Mouse (Mus musculus): Measurements from ENCODE around the gene Ifitm5. TPM values are rescaled to one million over a fixed set of nuclear protein-coding genes. Genes with fewer than 3 reads are reported as not detected.

Ifitm5 gene
- 4.2 and 5.8 TPM in 2 replicates for polyA plus RNA-seq (2015; fragmentation: Nextera tagmentation; extraction: Ambion mirVana)

GRCm38 (mm10) chr7:140949824-140950530 is at the start of gene Ifitm5:
Gene Ifitm5, minus strand, starts transcription at chr7:140950291.
- no peaks in the 10 kb centered on the region for H3K27me3 ChIP-seq (ENCODE audit: insufficient read depth, low read length)
- H3K27ac ChIP-seq (ENCODE audit: low read length): peak within 1 kb of the TSS; percentile 61
- H3K9me3 ChIP-seq (ENCODE audit: low read length): no peaks in the 10 kb centered on the region
- H3K4me1 ChIP-seq (ENCODE audit: insufficient read depth, low read length): peaks cover 37% of the 10 kb centered on the region
- 53% methylated on average over 16 of the region's 16 CpGs for WGBS
- ATAC-seq (ENCODE audit: low FRiP score, low TSS enrichment): no peak
- no peak within 1 kb of the TSS for H3K4me3 ChIP-seq (ENCODE audit: low read length)
- H3K36me3 ChIP-seq (ENCODE audit: insufficient read depth, low read length): peaks cover 34% of the 10 kb centered on the region
- 0 out of 2 replicates have a peak within 1 kb of the TSS, but pooled peaks have one; percentile 28 for H3K9ac ChIP-seq (replicated peaks; ENCODE audit: low read length)
- H3K4me2 ChIP-seq (replicated peaks; ENCODE audit: low read depth, low read length): peak within 1 kb of the TSS; percentile 14; the same call in 1 of the 2 replicates

- no peaks in the 10 kb centered on the region for H3K36me3 ChIP-seq (ENCODE audit: insufficient read depth, low read length)
- no peaks in the 10 kb centered on the region for H3K27me3 ChIP-seq (ENCODE audit: insufficient read depth, low read length)
- no peak overlapping the region for H3K9ac ChIP-seq (replicated peaks; ENCODE audit: low read length)
- no peaks in the 10 kb centered on the region for H3K4me1 ChIP-seq (ENCODE audit: insufficient read depth, low read length)
- H3K4me3 ChIP-seq (ENCODE audit: low read length): no peak overlapping the region
- H3K9me3 ChIP-seq (ENCODE audit: low read length): no peaks in the 10 kb centered on the region
- no peak for ATAC-seq (ENCODE audit: low FRiP score, low TSS enrichment)
- no peak overlapping the region for H3K27ac ChIP-seq (ENCODE audit: low read length)
- WGBS: 86% methylated on average over 11 of the region's 11 CpGs
- H3K4me2 ChIP-seq (replicated peaks; ENCODE audit: low read depth, low read length): no peak overlapping the region
Observed at GRCm38 (mm10) chr7:140998853-140999700, 49.0 kb upstream of the Ifitm5 start.

DNA sequence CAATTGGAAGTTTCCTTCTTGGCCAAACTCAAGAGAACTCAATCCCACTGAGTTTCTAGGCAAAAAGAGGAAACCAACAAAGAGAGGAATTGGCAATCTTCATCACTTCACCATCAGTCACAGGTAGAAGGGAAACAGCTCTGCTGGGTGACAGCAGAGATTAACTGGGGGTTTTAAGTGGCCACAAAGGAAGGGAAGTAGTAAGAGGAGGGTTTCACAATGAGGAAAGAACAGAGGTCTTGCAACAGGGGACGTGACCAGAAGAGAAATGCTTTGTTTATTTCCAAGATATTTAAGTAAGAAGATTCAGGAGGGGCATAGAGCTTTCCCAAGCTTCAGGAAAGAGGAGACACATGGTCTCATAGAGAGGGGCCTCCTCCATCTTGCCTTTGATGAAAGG is 47.7 kb upstream of the Ifitm5 start:
- H3K27ac ChIP-seq (ENCODE audit: low read length): no peak overlapping the region
- no peak overlapping the region for H3K9ac ChIP-seq (replicated peaks; ENCODE audit: low read length)
- H3K4me2 ChIP-seq (replicated peaks; ENCODE audit: low read depth, low read length): no peak overlapping the region
- no peaks in the 10 kb centered on the region for H3K4me1 ChIP-seq (ENCODE audit: insufficient read depth, low read length)
- no peaks in the 10 kb centered on the region for H3K27me3 ChIP-seq (ENCODE audit: insufficient read depth, low read length)
- WGBS: 58% methylated on average over 1 of the region's 1 CpGs
- H3K36me3 ChIP-seq (ENCODE audit: insufficient read depth, low read length): no peaks in the 10 kb centered on the region
- no peaks in the 10 kb centered on the region for H3K9me3 ChIP-seq (ENCODE audit: low read length)
- no peak for ATAC-seq (ENCODE audit: low FRiP score, low TSS enrichment)
- no peak overlapping the region for H3K4me3 ChIP-seq (ENCODE audit: low read length)

DNA sequence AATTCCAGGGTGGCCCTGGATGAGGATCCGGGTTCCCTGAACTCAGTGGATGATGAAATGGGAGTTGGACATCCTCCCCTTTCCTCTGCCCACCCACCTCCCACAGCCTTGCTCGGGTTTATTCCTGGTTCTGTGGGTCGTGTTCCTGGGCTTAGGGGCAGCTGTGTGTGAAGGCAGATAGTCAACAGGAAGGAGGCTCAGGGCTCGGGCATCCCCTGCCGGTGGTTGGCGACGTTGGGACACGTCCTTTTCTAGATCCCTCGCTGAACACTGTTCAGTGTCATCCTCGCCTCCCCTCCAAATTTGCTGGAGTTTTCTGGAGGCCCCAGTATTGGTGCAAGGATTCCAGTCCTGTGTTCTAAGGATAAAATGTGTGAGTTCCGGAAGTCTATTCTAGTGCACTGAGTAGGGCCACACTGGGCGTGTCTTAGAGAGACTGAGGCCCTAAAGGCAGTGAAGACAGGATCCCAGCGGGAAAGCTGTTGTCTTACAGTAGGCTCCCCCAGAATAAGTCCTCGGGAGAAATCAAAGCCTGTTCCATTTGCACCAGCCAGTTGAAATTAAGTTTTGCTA is 41.1 kb upstream of the Ifitm5 start:
- Histone ChIP-seq H3K27ac (ENCODE audit: low read length) (no peak overlapping the region), H3K4me3 (ENCODE audit: low read length) (no peak overlapping the region), H3K4me2 (replicated peaks; ENCODE audit: low read depth, low read length) (no peak overlapping the region), H3K9ac (replicated peaks; ENCODE audit: low read length) (no peak overlapping the region), H3K36me3 (ENCODE audit: insufficient read depth, low read length) (no peaks in the 10 kb centered on the region), H3K27me3 (ENCODE audit: insufficient read depth, low read length) (no peaks in the 10 kb centered on the region), H3K9me3 (ENCODE audit: low read length) (no peaks in the 10 kb centered on the region), H3K4me1 (ENCODE audit: insufficient read depth, low read length) (no peaks in the 10 kb centered on the region)
- no peak for ATAC-seq (ENCODE audit: low FRiP score, low TSS enrichment)
- 77% methylated on average over 14 of the region's 14 CpGs for WGBS

DNA sequence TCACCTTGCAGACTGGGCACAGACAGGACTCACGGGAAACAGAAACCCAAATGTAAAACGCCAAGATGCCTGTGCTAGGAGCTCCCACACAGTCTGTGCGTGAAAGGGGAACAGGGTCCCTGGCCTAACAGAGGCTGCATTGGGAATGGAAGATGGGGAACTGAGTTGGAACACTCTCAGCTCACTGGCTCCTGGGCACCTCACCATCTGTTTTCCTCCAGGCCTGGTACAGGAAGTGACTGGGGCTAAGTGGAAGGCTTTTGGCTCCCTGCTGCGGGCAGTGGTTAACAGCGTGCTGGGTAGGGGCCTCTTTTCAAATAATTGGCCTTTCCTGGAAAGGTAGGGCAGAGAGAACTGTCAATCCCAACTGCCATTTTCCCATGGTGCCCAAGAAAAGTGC is 40.5 kb upstream of the Ifitm5 start:
- WGBS: 66% methylated on average over 5 of the region's 5 CpGs
- H3K4me3 ChIP-seq (ENCODE audit: low read length): no peak overlapping the region
- no peak for ATAC-seq (ENCODE audit: low FRiP score, low TSS enrichment)
- H3K9ac ChIP-seq (replicated peaks; ENCODE audit: low read length): no peak overlapping the region
- H3K36me3 ChIP-seq (ENCODE audit: insufficient read depth, low read length): no peaks in the 10 kb centered on the region
- H3K9me3 ChIP-seq (ENCODE audit: low read length): 0 out of 2 replicates have a peak, but pooled peaks cover 3% of the 10 kb centered on the region
- no peaks in the 10 kb centered on the region for H3K27me3 ChIP-seq (ENCODE audit: insufficient read depth, low read length)
- no peak overlapping the region for H3K27ac ChIP-seq (ENCODE audit: low read length)
- no peak overlapping the region for H3K4me2 ChIP-seq (replicated peaks; ENCODE audit: low read depth, low read length)
- no peaks in the 10 kb centered on the region for H3K4me1 ChIP-seq (ENCODE audit: insufficient read depth, low read length)

DNA sequence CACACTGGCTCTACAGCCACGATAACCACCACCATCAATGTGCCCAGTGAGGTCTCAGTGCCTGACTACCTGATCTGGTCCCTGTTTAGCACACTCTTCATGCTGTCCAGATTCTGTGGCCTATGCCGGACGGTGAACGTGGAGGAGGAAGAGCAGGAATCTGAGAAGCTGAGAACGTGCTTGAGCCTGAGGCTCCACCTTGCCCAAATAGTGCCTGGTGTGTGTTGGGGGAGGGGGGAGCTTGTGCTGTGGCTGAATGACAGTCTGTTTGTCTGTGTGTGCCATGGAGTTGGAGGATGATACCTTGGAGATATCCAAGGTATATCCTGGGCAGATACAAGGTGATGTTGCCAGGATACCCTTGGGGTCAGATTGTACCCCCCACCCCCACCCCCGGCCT is 40.1 kb upstream of the Ifitm5 start:
- Histone ChIP-seq H3K9me3 (ENCODE audit: low read length) (0 out of 2 replicates have a peak, but pooled peaks cover 3% of the 10 kb centered on the region), H3K4me2 (replicated peaks; ENCODE audit: low read depth, low read length) (no peak overlapping the region), H3K36me3 (ENCODE audit: insufficient read depth, low read length) (no peaks in the 10 kb centered on the region), H3K4me1 (ENCODE audit: insufficient read depth, low read length) (no peaks in the 10 kb centered on the region), H3K9ac (replicated peaks; ENCODE audit: low read length) (no peak overlapping the region), H3K27ac (ENCODE audit: low read length) (no peak overlapping the region), H3K4me3 (ENCODE audit: low read length) (no peak overlapping the region), H3K27me3 (ENCODE audit: insufficient read depth, low read length) (no peaks in the 10 kb centered on the region)
- 37% methylated on average over 6 of the region's 6 CpGs for WGBS
- ATAC-seq (ENCODE audit: low FRiP score, low TSS enrichment): no peak

- H3K9ac ChIP-seq (replicated peaks; ENCODE audit: low read length): no peak overlapping the region
- H3K4me3 ChIP-seq (ENCODE audit: low read length): no peak overlapping the region
- WGBS: 82% methylated on average over 4 of the region's 4 CpGs
- ATAC-seq (ENCODE audit: low FRiP score, low TSS enrichment): no peak
- no peaks in the 10 kb centered on the region for H3K36me3 ChIP-seq (ENCODE audit: insufficient read depth, low read length)
- no peak overlapping the region for H3K4me2 ChIP-seq (replicated peaks; ENCODE audit: low read depth, low read length)
- H3K9me3 ChIP-seq (ENCODE audit: low read length): 0 out of 2 replicates have a peak, but pooled peaks cover 3% of the 10 kb centered on the region
- no peaks in the 10 kb centered on the region for H3K27me3 ChIP-seq (ENCODE audit: insufficient read depth, low read length)
- no peak overlapping the region for H3K27ac ChIP-seq (ENCODE audit: low read length)
- H3K4me1 ChIP-seq (ENCODE audit: insufficient read depth, low read length): no peaks in the 10 kb centered on the region
Observed at GRCm38 (mm10) chr7:140989022-140989421, 38.9 kb upstream of the Ifitm5 start.

- no peaks in the 10 kb centered on the region for H3K27me3 ChIP-seq (ENCODE audit: insufficient read depth, low read length)
- no peak for ATAC-seq (ENCODE audit: low FRiP score, low TSS enrichment)
- H3K4me2 ChIP-seq (replicated peaks; ENCODE audit: low read depth, low read length): no peak overlapping the region
- 0 out of 2 replicates have a peak, but pooled peaks cover 3% of the 10 kb centered on the region for H3K9me3 ChIP-seq (ENCODE audit: low read length)
- H3K9ac ChIP-seq (replicated peaks; ENCODE audit: low read length): no peak overlapping the region
- H3K36me3 ChIP-seq (ENCODE audit: insufficient read depth, low read length): no peaks in the 10 kb centered on the region
- H3K4me1 ChIP-seq (ENCODE audit: insufficient read depth, low read length): no peaks in the 10 kb centered on the region
- no peak overlapping the region for H3K4me3 ChIP-seq (ENCODE audit: low read length)
- no peak overlapping the region for H3K27ac ChIP-seq (ENCODE audit: low read length)
- 88% methylated on average over 17 of the region's 17 CpGs for WGBS
Observed at GRCm38 (mm10) chr7:140987182-140988138, 37.4 kb upstream of the Ifitm5 start.

DNA sequence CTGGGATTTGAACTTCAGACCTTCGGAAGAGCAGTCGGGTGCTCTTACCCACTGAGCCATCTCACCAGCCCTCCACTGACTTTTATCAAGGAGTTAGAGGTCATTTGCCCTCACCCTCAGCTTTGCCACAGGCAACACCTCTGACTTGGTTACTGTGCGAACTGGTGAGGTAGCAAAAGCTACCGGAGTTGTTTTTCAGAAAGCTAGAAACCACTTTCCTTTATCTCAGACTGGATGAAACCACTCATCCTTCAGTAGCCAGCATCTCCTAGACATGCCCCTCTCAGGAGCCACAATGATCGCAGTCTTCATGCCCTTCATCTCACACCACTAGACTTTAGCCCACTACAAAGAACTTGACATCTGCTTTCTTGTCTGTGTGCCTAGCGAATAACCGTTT is 32.9 kb upstream of the Ifitm5 start:
- no peak overlapping the region for H3K27ac ChIP-seq (ENCODE audit: low read length)
- H3K4me3 ChIP-seq (ENCODE audit: low read length): no peak overlapping the region
- H3K9ac ChIP-seq (replicated peaks; ENCODE audit: low read length): no peak overlapping the region
- H3K4me2 ChIP-seq (replicated peaks; ENCODE audit: low read depth, low read length): no peak overlapping the region
- no peak for ATAC-seq (ENCODE audit: low FRiP score, low TSS enrichment)
- H3K9me3 ChIP-seq (ENCODE audit: low read length): 0 out of 2 replicates have a peak, but pooled peaks cover 3% of the 10 kb centered on the region
- no peaks in the 10 kb centered on the region for H3K36me3 ChIP-seq (ENCODE audit: insufficient read depth, low read length)
- no peaks in the 10 kb centered on the region for H3K27me3 ChIP-seq (ENCODE audit: insufficient read depth, low read length)
- no peaks in the 10 kb centered on the region for H3K4me1 ChIP-seq (ENCODE audit: insufficient read depth, low read length)
- WGBS: 88% methylated on average over 7 of the region's 7 CpGs
